Mouse (Mus musculus): Measurements from ENCODE around the gene Clstn2. TPM values are rescaled to one million over a fixed set of nuclear protein-coding genes. Genes with fewer than 3 reads are reported as not detected.

Clstn2 gene
- total RNA-seq, 2 experiments from 2014 or later = 4.8 to 7.3 TPM

DNA sequence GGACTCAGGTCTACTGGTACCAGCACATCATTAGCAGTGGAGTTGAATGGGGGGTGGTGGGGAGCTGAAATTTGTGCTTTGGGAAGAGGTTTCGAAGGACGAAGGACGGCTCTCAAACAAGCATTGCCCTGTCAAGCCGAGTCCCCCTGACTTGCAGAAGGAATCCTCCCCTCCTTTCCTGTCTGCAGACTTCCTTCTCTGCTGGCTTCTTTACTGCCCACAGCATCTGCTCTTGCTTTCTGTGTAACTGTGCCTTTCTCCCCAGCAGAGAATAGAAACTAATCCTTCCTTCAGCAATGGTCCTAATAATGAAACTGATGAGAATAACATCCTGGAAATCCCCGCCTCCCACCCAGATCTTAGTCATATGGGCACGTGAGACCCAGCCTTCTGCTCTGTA lies 572.5 kb downstream of the Clstn2 start:
- DNase-seq = no peak

DNA sequence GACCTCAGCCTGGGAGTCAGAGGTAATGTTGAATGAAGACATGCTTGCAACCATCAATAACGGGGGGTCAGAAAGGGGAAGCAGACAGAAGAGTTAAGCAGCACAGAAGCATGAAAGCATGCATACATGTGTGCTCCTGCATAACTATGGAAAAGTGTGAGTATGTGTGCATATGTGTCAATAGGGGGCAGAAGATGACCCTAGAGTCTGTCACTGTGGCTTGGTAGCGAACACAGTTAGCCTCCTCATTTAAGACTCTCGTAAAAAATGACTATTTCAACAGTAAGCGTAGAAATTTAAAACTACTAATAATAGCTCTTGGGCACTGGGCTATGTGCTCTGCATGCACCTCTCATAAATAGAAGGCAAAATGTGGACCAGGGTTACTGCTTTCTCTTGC lies 573.2 kb downstream of the Clstn2 start:
- no peak for DNase-seq

DNA sequence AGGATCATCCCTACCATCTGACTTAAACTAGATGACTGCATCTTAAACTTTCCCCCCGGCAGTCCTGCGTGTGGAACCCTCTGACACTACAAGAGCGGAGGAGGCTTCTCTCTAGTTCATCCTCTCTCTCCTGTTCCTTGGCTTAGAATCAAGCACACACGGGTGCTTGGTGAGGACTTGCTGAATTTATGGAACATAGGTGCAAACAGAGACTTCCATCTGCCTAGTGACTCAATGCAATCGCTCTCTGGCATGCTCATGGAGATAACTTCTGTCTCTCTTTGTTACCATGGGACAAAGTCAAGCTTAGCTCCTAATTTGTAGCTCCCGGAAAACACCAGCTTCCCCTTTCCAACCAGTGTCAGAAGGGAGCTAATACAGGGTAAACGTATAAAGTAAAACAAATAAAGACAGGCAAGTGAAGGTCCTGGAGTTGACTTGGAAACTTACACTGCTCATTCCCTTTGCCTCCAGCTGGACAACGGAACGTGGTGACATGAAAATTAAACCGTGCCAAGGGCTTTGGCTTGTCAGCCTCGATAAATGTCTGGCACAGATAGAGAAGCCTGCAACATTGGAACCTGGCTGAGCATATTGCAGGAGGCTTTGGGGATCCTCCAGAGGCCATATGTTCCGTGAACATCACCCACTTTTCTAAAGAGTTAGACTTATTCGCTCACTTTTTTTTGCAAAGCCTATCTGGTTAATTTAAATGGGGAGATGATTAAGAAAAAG lies 583.5 kb downstream of the Clstn2 start:
- peak; percentile 6 to 17 for DNase-seq

DNA sequence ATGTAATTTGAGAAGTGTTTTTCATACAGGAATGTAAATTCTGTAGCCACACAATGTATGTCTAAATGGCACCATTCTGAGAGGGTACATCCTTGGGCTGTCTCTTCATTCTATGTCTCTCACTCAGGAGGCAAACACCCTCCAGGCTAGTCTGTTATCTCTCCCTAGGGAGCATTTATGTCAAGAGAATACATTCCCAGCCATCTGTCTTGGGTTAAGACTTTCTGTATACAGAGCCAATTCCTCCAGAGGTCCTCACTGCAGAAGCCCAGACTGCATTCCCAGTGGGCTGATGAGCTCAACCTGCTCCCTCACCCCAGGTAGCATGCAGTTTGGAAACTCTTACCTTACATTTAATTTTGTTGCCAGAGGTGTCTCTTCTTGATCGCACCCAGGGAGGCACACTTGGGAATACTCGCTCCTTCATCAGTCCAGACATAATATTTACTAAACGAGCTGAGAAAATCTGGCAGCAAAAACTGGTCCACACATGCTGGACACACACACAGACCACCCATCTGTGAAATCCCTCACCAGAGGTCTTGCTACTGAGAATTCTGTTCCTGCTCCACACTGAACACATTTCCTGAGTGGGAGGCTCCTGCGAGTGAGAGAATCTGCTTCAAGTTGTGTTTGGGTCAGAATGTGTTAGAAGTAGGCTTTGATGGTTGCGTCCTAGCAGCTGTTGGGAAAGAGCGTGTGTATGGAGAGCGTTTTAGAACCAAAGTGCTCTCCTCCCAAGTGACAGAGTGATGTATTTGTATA lies 592.9 kb downstream of the Clstn2 start:
- no peak for DNase-seq

DNA sequence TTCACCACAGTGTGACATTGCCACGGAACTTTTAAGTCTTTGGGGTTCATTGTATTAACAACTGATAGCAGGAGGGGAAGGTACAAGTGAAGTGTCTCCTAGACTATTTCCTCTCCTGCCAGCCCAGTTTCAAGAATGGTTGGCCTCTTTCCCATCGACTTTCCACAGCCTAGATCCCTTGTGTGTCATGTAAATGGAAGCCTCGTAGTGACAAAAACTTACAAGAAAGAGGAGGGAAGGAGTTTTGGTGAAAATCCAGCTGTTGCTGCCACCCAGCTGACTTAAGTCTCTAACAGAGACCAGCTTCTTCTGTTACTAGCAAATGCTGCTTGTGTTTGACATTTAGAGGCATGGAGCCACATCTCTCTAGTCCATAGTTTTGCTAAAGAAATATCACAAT lies 598.3 kb downstream of the Clstn2 start:
- DNase-seq = no peak

DNA sequence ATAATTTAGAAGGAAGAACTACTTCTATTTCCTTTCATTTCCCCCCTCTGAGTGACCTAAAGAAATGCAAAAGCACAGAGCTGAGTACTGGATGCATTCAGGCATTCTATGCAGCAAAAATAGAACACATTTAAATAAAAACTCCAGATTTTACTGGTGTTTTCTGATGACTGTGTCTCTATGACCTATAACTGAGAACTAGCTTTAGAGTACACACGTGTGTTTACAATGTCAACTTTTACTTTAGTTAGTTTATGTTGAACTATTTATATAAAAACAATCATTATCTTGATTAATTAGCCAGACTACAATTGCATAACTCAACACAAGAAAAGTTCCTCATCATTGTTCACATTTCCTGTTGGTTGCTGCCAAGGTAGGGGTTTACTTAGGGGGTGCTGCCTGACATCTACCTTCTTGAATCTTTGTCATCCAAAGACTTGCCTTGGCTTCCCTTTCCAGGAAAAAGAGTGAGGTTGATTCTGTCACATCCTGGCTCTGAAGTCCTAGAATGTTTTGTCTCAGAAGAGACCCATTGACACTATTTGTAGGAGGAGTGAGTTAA lies 603.0 kb downstream of the Clstn2 start:
- no peak for DNase-seq

DNA sequence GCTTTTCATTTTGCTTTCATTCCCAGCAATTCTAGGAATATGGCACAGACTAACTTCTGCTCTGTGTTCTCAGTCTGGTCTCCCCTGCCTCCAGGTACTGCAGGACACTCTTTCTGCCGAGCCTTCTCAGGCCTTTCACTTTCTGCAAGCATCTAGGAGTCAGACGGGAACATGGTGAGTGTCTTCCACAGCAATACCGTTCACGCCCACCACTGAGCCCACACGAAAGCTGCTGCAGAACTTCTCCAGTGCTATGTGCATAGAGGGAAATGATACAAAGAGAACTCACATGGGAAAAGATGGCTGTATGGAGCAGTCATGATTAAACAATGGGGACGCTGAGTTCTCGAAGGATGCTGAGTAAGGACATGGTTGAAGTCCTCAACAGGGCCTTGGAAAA lies 604.9 kb downstream of the Clstn2 start:
- DNase-seq = no peak

DNA sequence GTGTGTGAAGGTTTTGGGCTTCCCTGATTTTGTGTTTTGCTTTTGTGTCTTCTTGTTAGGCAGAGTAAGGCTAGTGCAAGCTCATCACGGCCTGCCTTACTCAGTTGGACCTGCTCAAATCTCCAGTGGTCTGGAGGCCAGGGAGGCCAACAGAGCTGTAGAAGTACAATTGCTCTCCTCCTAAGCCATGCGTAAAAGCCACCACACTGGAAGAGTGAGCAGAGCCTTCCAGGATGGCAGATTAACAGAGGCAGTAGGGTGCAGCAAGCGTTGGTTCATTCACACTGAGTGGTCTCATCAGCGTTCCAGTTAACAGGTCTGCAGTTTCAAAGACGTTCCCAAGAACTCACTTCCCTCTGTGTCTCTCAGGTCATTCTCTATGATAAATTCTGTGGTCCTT lies 612.1 kb downstream of the Clstn2 start:
- DNase-seq = no peak

DNA sequence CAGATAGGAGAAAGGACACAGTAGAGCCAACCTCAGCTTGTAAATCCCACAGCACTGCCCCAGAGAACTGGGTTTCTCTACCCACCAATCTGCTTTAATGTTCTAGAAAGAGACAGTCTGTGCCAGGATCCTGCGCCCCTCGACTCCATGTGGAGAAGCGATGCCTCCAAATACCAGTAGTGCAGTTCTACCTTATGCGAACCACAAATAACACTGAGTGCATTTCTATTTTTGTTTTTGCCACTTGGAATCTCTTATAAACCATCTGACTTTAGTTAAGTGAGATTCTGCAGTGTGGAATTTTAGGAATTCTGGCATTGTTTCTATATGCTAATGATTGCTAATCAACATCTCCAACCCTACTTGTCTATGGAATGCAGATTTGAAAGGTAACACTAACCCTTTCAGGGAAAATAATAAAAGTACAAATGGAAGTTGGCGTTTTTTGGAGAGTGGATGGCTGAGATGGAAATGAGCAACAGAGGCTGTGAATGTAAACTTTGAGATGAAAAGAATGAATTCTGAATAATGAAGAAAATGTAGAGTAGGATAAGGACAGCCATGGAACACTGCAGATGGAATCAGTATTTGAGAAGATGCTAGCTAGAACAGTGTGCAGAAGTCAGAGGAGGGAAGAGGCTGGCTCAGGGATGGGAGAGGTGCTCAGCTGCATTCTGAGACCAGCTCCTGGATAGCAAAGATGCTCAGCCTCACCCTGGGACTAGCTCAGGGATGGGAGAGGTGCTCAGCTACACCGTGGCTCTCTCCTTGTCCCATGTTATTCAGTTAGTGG lies 617.9 kb downstream of the Clstn2 start:
- no peak for DNase-seq

DNA sequence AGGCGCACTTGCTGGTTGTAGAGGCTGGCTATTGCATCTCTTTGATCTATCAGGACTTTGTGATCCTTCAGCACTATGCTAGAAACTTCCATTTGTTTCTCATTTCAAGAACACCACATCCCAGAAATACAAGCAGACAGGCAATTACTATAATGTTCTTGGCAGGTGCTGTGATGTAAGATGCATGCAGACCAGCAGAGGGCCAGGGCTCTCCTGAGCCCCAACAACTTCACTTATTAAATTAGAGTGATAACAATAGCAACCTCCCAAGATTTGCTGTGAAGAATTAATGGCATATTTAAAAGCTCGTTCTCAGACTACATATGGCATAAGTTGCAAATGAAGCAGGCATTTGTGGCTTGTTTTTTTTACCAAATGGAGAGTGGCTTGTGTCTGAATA lies 624.8 kb downstream of the Clstn2 start:
- DNase-seq = no peak

All from adrenal gland, postnatal 36 days (tissue).